Mouse (Mus musculus): ENCODE results near the gene Mapk1. TPM values are rescaled to one million over a fixed set of nuclear protein-coding genes. Genes with fewer than 3 reads are reported as not detected.

The Mapk1 gene
- 117 and 123 TPM in 2 replicates for polyA plus RNA-seq (2016; fragmentation: Nextera tagmentation; extraction: Ambion mirVana)

GRCm38 (mm10) chr16:16983131-16983533, at the start of gene Mapk1:
Mapk1 (plus strand) TSS chr16:16983382.
- H3K9me3 ChIP-seq (replicated peaks) = no peaks in the 10 kb centered on the region
- peak; percentile 94 for ATAC-seq
- peak within 1 kb of the TSS; percentile 97 for H3K9ac ChIP-seq
- peaks cover 27% of the 10 kb centered on the region for H3K36me3 ChIP-seq
- peak within 1 kb of the TSS; percentile 99 for H3K4me3 ChIP-seq
- H3K4me2 ChIP-seq = peak within 1 kb of the TSS; percentile 88
- no peaks in the 10 kb centered on the region for H3K27me3 ChIP-seq (replicated peaks)
- H3K27ac ChIP-seq = peak within 1 kb of the TSS; percentile 93
- peaks cover 35% of the 10 kb centered on the region for H3K4me1 ChIP-seq
- WGBS (ENCODE audit: insufficient replicate concordance) = 1% methylated on average over 35 of the region's 35 CpGs

DNA sequence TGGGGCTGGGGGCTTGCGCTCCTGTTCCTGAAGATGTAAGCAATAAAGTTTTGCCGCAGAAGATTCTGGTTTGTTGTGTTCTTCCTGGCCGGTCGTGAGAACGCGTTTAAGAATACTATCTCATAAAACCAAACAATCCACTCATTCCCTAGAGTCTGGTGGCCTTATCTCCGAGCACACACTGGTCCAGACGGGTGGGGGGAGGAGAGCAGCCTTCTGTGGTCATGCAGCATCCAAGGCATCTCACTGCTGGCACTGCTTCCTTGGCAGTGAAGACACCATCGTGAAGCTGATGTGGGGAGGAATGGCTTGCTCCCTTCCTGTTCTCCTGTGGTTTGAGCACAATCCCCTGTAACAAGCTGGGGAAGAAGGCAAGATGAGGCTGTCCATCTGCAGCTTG, 43.6 kb upstream of the Mapk1 start:
- no peaks in the 10 kb centered on the region for H3K27me3 ChIP-seq (replicated peaks)
- H3K4me1 ChIP-seq = no peaks in the 10 kb centered on the region
- H3K4me3 ChIP-seq = no peak overlapping the region
- no peak overlapping the region for H3K9ac ChIP-seq
- H3K36me3 ChIP-seq = no peaks in the 10 kb centered on the region
- H3K27ac ChIP-seq = no peak overlapping the region
- no peak overlapping the region for H3K4me2 ChIP-seq
- ATAC-seq = no peak
- WGBS (ENCODE audit: insufficient replicate concordance) = 65% methylated on average over 9 of the region's 9 CpGs
- 0 out of 2 replicates have a peak, but pooled peaks cover 3% of the 10 kb centered on the region for H3K9me3 ChIP-seq (replicated peaks)

DNA sequence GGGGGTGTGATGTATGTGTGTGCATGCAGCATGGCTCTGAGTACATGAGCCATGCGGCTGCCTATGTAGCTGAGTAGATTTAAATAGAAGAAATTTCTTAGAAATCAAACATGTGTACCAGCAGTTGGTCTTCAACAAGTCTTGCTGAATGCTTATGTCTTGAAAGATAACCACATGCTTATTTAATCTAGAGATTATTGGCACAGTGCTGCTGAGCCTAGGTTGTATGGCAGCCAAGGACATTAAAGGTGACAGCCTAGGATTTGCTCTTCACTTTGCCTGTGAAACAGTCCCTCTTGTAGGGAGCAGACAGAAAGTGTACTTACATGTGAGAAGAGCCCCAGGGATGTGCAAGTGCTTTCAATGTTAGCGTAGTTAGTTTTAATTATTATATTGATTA, 42.1 kb upstream of the Mapk1 start:
- Histone ChIP-seq H3K27me3 (replicated peaks) (0 out of 2 replicates have a peak, but pooled peaks cover 5% of the 10 kb centered on the region), H3K4me3 (no peak overlapping the region), H3K36me3 (no peaks in the 10 kb centered on the region), H3K4me1 (no peaks in the 10 kb centered on the region), H3K9ac (no peak overlapping the region), H3K4me2 (no peak overlapping the region), H3K9me3 (replicated peaks) (0 out of 2 replicates have a peak, but pooled peaks cover 3% of the 10 kb centered on the region), H3K27ac (no peak overlapping the region)
- no peak for ATAC-seq
- 77% methylated on average over 2 of the region's 2 CpGs for WGBS (ENCODE audit: insufficient replicate concordance)

GRCm38 (mm10) chr16:16958575-16958974, 24.6 kb upstream of the Mapk1 start:
- H3K4me2 ChIP-seq = no peak overlapping the region
- H3K9ac ChIP-seq = no peak overlapping the region
- WGBS (ENCODE audit: insufficient replicate concordance) = 28% methylated on average over 3 of the region's 5 CpGs
- H3K27ac ChIP-seq = no peak overlapping the region
- H3K27me3 ChIP-seq (replicated peaks) = no peaks in the 10 kb centered on the region
- H3K9me3 ChIP-seq (replicated peaks) = no peaks in the 10 kb centered on the region
- no peaks in the 10 kb centered on the region for H3K4me1 ChIP-seq
- H3K36me3 ChIP-seq = no peaks in the 10 kb centered on the region
- H3K4me3 ChIP-seq = no peak overlapping the region
- ATAC-seq = no peak

GRCm38 (mm10) chr16:16959907-16960306, 23.3 kb upstream of the Mapk1 start:
- H3K27me3 ChIP-seq (replicated peaks) = no peaks in the 10 kb centered on the region
- H3K27ac ChIP-seq = no peak overlapping the region
- H3K4me1 ChIP-seq = peaks cover 5% of the 10 kb centered on the region
- WGBS (ENCODE audit: insufficient replicate concordance) = 72% methylated on average over 6 of the region's 6 CpGs
- ATAC-seq = no peak
- H3K9me3 ChIP-seq (replicated peaks) = no peaks in the 10 kb centered on the region
- H3K4me2 ChIP-seq = no peak overlapping the region
- H3K4me3 ChIP-seq = no peak overlapping the region
- H3K9ac ChIP-seq = no peak overlapping the region
- H3K36me3 ChIP-seq = no peaks in the 10 kb centered on the region

- peak; percentile 84 for ATAC-seq
- Histone ChIP-seq H3K4me1 (peaks cover 23% of the 10 kb centered on the region), H3K27me3 (replicated peaks) (no peaks in the 10 kb centered on the region), H3K4me3 (no peak overlapping the region), H3K9me3 (replicated peaks) (no peaks in the 10 kb centered on the region), H3K27ac (no peak overlapping the region), H3K4me2 (no peak overlapping the region), H3K9ac (no peak overlapping the region), H3K36me3 (no peaks in the 10 kb centered on the region)
- WGBS (ENCODE audit: insufficient replicate concordance) = 31% methylated on average over 1 of the region's 1 CpGs
These were observed 18.0 kb upstream of the Mapk1 start for GRCm38 (mm10) chr16:16965149-16965548.

GRCm38 (mm10) chr16:16966290-16966689, 16.9 kb upstream of the Mapk1 start:
- Histone ChIP-seq H3K9me3 (replicated peaks) (no peaks in the 10 kb centered on the region), H3K4me3 (no peak overlapping the region), H3K4me1 (peaks cover 23% of the 10 kb centered on the region), H3K4me2 (no peak overlapping the region), H3K9ac (no peak overlapping the region), H3K27ac (no peak overlapping the region), H3K36me3 (no peaks in the 10 kb centered on the region), H3K27me3 (replicated peaks) (no peaks in the 10 kb centered on the region)
- no peak for ATAC-seq

GRCm38 (mm10) chr16:16978061-16978460, 5.1 kb upstream of the Mapk1 start:
- no peak overlapping the region for H3K9ac ChIP-seq
- ATAC-seq = no peak
- H3K4me3 ChIP-seq = no peak overlapping the region
- H3K9me3 ChIP-seq (replicated peaks) = 0 out of 2 replicates have a peak, but pooled peaks cover 9% of the 10 kb centered on the region
- H3K4me2 ChIP-seq = no peak overlapping the region
- WGBS (ENCODE audit: insufficient replicate concordance) = 56% methylated on average over 3 of the region's 3 CpGs
- no peak overlapping the region for H3K27ac ChIP-seq
- H3K27me3 ChIP-seq (replicated peaks) = no peaks in the 10 kb centered on the region
- peaks cover 6% of the 10 kb centered on the region for H3K4me1 ChIP-seq
- H3K36me3 ChIP-seq = no peaks in the 10 kb centered on the region

DNA sequence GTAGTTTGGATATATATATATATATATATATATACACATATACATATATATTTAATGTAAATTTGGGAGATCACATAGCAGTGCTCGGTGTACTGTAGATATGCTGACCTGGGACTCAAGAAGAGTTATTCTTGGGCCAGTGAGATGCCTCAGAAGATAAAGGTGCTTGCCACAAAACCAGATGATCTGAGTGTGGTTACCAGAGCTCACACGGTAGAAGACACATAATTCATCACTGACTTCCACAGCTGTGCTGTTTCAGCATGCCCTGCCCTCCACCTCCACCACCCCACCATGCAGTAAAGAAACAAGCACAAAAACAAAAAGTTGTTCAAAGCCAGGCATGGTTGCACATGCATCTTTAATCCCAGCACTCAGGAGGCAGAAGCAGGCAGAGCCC, 4.4 kb upstream of the Mapk1 start:
- Histone ChIP-seq H3K9me3 (replicated peaks) (0 out of 2 replicates have a peak, but pooled peaks cover 9% of the 10 kb centered on the region), H3K27ac (no peak overlapping the region), H3K4me1 (peaks cover 6% of the 10 kb centered on the region), H3K9ac (no peak overlapping the region), H3K4me3 (no peak overlapping the region), H3K36me3 (no peaks in the 10 kb centered on the region), H3K27me3 (replicated peaks) (no peaks in the 10 kb centered on the region), H3K4me2 (no peak overlapping the region)
- ATAC-seq = no peak
- WGBS (ENCODE audit: insufficient replicate concordance) = 22% methylated on average over 2 of the region's 2 CpGs

DNA sequence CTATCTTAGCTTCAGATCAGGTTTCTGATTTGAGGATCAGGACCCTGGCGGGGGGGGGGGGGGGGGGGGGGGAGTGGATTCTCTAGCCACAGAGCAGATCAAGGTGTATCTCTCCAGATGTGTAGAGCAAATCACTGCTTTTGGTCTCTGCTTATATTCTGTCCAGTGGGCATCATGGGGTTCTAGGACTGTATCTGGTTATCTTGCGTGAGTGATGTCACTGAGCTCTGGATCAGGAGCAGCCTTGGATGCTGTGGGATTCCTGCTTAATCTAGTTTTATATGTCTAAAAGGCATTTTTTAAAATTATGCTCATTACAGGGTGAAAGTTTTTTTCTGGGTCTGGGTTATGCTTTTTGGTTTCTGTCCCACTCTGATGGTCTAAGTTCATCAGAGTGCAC, 546 bp upstream of the Mapk1 start:
- ATAC-seq = peak; percentile 8
- peaks cover 33% of the 10 kb centered on the region for H3K4me1 ChIP-seq
- H3K27me3 ChIP-seq (replicated peaks) = no peaks in the 10 kb centered on the region
- H3K27ac ChIP-seq = peak overlapping the region; percentile 93
- H3K9ac ChIP-seq = peak overlapping the region; percentile 97
- H3K4me3 ChIP-seq = peak overlapping the region; percentile 99
- H3K4me2 ChIP-seq = peak overlapping the region; percentile 88
- WGBS (ENCODE audit: insufficient replicate concordance) = 24% methylated on average over 2 of the region's 2 CpGs
- peaks cover 24% of the 10 kb centered on the region for H3K36me3 ChIP-seq
- H3K9me3 ChIP-seq (replicated peaks) = no peaks in the 10 kb centered on the region

DNA sequence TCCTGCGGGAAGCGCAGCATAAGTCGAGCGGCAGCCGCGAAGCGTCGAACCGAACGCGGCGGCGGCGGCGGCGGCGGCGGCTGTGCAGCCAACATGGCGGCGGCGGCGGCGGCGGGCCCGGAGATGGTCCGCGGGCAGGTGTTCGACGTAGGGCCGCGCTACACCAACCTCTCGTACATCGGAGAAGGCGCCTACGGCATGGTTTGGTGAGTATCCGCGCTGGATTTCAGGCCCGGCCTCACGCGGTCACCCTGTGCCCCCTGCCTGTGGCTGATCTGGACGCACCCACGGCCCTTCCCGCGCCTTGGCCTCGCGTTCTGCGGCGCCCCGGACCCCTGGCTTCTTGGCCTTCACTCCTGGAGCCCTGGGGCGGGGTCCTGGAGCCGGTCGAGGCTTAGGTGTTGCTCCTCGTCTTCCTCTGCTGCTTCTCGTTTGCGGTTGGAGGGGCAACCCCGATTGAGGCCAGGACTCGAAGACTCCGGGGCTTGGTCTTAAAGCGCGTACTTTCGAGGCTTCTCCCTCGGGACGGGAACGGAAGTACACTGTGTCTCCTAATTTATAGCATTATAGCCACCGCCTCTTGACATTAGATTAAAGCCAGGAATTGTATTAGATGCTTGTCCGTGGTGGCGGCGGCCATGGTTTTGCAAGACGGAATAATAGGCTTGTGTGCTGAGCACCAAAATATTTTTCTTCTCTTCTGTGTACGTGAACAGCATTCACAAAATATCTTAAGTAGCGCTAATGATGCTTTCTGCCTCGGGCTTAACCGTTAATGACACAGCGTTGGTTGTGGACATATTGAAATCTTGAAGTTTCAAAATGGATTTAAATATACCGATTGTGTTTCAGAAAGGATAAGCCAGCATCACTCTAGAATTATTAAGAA, 596 bp downstream of the Mapk1 start:
- Histone ChIP-seq H3K4me1 (peaks cover 42% of the 10 kb centered on the region), H3K4me2 (peak overlapping the region; percentile 88), H3K9ac (peak overlapping the region; percentile 97), H3K36me3 (peaks cover 33% of the 10 kb centered on the region), H3K27me3 (replicated peaks) (no peaks in the 10 kb centered on the region), H3K9me3 (replicated peaks) (no peaks in the 10 kb centered on the region), H3K27ac (peak overlapping the region; percentile 93), H3K4me3 (peak overlapping the region; percentile 99)
- under 1% methylated on average over 74 of the region's 75 CpGs for WGBS (ENCODE audit: insufficient replicate concordance)
- peak; percentile 73 for ATAC-seq

DNA sequence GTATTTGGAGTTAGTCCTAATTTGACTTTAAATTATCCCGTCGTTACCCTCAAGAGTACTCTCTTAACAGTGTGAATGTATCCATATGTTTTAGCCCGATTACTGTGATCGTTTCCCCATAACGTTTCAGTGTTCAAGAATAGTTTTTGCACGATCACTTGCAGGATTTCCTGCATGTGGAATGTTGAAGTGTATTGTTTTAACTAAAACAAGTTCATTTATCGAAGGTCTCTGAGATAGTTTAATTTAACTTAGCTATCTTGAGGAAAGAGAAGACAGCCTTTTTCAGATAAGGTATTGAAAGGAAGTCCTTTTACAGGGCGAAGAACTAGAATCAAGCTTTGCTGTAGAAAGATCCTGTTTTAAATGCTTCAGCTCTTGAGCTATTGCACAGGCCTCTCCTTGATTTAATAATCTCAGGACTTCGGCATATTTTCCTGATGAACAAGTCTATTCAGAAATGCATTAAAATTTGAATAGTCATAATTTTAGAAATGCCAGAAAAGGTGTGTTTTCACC, 1.3 kb downstream of the Mapk1 start:
- Histone ChIP-seq H3K4me3 (peak overlapping the region; percentile 99), H3K27ac (peak overlapping the region; percentile 93; the same call in 1 of the 2 replicates), H3K4me2 (peak overlapping the region; percentile 88), H3K9me3 (replicated peaks) (no peaks in the 10 kb centered on the region), H3K9ac (peak overlapping the region; percentile 97), H3K27me3 (replicated peaks) (no peaks in the 10 kb centered on the region), H3K36me3 (peaks cover 39% of the 10 kb centered on the region), H3K4me1 (peaks cover 49% of the 10 kb centered on the region)
- no peak for ATAC-seq
- 8% methylated on average over 9 of the region's 9 CpGs for WGBS (ENCODE audit: insufficient replicate concordance)

Data from liver, embryonic 12.5 days (tissue).